Mouse (Mus musculus) cerebellum, adult 11-12 months (tissue): ENCODE data around the gene Ces1d.
"Not testable (repeated sequence)": the region's sequence is repeated elsewhere in the genome, so short reads cannot be mapped to it uniquely, and the experiment has no call there.

ENCODE experiments used
- DNase-seq: peaks from one replicate; pipeline ENCODE4 v3.0.0; 2022

Ces1d gene

DNA sequence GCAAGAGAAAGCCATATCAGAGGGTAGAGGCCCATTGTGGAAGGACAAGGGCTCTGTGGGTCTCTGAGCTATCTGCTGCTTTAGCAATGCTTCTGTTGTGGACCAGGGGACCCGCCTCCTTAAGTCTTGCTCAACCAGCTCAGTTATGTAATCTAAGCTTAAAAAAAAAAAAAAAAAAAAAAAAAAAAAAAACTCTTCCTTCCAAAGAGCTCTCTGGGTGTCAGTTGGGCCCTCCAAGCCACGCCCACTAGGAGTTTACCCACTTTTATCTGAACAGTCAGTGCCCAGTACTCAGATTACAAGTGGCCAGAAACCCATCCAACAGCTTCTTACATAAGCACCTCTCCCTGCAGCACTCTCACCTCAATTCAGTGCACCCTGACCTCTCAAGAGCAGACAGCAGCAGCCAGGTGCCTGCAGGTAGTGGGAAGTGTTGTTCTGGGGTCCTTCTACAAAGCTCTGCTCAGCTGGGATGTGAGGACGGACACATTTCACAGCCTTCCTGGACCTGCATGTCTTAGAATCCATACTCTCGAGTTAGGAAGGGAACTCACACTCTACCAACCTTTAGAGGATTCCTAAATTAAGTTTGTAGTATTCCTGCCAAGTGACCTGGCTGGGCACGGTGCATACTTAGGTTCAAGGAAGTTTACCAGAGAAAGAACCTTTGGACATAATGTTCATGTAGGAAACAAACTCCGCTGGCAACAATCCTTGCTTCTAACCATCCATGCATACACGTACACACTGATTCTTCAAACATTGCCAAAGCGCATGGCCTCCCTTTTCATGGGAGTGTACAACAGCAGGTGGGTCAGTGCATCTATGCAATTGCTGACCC lies at the start of gene Ces1d:
Ces1d (minus strand) TSS at position 154 of the 841 bp plus-strand sequence.
- DNase-seq: no peak

DNA sequence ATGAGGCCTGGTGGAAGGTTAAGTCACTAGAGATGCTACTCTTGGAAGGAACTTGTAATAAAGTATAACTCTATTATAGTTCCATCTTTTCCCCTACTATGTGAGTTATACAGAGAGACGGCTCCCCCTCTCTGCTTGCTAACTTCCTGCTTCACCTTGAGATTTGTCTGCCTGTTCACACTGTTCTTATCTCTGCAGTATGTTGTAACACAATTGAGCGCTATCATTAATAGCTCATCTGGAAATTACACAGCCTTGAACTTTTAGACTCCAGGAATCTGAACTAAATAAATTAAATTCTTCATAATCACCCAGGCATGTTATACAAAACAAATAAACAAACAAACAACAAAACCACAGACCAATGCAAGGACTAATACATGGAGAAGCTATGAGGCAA lies 48.4 kb upstream of the Ces1d start:
- DNase-seq: no peak

DNA sequence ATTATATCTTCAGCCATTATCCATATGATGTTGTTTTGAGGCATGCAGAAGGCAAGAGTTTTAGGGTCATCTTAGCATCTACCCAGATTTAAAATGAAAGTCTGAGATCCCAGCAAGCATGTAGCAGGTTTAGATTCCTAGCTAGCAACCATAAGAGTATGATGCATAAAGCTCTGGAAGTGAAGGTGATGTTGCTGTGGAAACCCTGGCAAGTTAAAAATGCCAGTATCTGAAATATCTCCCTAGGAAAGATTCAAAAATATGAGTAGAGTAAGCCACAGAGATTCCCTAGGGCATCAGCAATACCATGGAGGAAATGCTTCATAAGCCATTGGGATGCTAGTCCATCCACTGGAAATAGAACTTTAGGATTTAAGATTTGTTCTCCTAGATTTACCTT lies 42.2 kb upstream of the Ces1d start:
- no peak for DNase-seq

DNA sequence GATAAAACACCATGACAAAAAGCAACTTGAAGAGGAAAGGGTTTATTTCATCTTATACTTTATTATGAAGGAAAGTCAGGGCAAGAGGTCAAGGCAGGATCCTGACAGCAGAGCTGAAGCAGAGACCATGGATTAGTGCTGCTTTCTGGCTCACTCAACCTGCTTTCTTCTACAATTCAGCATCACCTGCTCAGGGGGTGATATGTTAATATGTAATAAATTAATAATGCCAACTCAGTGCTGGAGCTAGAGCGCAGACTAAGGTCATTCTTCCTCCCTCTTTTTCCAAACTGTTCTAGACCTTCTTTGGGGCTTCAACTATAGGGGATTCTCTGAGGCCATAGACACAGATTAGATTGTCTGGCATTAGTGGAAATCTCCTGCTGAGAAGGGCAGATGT lies 38.0 kb upstream of the Ces1d start:
- no peak for DNase-seq

DNA sequence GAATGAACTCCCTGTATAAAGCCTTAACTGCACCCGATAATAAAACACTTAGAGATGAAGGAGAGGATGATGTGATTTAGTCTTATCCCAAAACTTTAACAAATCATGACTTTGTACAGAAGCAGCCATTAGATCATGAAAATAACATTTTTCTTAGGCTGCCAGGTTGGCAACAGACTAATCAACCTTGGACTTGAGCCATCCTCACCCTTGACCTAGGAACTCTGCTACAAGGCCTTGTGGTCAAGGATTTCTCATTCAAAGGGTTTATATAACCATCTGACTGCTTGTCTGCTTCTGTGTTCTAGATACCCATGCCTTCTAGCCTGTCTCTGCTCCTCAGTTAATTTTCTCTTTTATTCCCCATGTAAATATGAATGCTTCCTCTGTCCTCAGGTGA lies 37.1 kb upstream of the Ces1d start:
- DNase-seq: no peak

DNA sequence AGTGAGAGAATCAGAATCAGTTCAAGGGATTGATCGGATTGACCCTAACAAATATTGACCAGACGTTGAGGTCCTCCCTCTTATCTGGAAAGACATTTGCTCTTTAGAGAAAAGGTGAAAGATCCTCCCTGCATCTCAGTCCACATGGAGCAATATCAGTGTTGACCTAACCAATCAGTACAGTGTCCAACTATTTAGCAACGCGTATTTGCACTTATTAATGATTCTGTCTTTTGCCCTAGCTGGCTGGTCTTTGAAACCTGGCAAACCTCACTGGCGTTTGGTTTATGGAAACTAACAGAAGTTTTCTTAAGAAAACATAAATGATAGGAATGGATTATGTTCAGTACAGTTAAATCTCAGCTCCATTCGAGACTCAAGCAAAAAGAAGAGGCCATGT lies 36.4 kb upstream of the Ces1d start:
- DNase-seq: no peak

DNA sequence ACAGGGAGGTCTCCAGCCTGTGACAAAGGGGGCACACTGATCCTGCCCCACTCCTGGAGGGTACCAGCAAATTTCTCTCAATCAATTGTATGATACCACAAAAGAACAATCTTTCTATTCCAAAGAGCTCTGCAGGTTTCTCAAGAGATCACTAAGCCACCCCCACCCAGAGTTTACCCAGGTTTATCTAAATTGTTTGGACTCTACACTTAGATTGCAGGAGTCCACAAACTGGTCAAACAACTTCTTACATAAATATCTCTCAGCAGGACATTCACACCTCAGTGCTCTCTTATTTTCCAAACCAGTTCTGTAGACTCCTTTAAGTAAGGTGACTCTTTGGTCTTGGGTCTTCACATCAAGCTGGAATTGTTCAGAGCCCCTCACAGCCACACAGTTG lies 31.8 kb upstream of the Ces1d start, which contains the start of gene Ces1e:
Ces1e (minus strand) TSS at position 174 of the 400 bp plus-strand sequence.
- no peak for DNase-seq

DNA sequence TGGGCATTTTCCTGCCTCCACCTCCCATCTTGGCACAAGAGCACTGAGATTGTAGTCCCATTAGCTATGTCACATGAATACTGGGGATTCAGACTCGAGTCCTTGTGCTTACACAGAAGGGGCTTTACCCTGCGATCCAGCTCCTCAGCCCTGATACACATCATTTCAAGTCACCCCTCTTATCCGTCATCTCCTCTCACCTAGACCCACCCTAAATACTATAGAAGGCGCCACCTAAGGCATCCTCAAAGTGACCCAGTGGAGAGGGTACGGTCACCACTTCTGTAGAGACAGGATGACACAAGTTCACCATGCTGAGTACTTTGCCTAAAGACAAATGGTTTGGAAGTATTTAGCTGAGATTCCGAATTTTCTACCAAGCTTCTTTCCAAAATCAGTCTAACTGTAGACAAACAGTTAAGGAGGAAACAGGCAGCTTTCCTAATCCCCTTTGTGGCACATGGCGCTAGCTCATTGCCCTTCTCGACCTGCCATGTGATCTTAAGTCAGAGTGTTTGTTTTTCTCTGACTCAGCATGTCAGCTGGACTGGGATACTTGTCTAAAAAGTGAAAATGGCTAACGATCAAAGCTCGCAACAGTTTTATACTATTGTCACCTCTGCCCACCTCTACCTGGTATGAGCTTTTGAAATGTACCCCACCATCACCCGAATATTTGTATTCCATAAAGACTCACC lies 31.2 kb upstream of the Ces1d start:
- no peak for DNase-seq

DNA sequence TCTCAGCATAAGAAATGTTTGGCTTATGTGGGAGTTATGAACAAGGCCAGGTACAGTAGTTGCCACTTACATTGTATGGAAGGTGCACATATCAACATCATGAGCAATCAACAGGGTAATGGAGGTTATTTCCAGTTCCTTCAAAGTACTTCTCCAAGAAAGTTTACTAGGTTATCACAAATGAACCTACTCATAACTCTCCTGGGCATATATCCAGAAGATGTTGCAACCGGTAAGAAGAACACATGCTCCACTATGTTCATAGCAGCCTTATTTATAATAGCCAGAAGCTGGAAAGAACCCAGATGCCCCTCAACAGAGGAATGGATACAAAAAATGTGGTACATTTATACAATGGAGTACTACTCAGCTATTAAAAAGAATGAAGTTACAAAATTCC lies 28.8 kb upstream of the Ces1d start:
- not testable (repeated sequence) for DNase-seq

DNA sequence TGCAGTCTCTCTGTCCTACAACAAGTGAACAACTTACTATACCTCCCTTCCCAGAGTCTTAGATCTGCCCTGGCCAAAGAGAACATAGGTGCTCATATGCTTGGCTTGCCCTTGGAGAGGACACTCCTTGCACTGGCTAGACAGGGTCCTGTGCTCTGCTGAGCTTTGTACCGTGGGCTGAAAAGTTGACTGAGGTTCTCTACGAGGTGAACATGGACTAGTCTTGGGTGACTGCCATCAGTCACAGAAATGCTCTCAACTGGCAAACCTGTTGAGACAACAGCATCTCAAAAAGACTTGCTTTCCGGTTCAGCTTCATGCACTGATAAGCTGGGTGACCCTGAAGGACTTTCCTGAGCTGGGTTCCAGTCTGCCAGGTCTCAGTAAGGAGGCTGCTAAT lies 24.3 kb upstream of the Ces1d start:
- DNase-seq: no peak

DNA sequence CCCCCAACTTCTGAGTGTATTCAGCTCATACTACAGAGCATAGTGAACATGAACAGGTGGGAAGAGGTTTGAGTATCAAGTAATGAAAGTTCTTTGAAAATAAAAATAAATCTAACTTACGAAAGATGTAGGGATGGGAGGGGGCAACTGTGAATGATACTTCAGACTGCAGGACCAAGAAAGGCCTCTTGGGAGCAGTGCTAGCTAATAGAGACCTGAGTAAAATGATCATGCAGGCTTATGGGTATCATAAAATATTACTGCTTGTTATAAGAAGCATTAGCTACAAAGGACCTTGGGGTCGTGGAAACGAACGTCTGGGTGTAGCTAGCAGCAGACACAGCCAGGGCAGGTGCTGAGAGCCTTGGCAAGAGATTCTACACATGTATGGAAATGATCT lies 20.2 kb upstream of the Ces1d start:
- DNase-seq: no peak

DNA sequence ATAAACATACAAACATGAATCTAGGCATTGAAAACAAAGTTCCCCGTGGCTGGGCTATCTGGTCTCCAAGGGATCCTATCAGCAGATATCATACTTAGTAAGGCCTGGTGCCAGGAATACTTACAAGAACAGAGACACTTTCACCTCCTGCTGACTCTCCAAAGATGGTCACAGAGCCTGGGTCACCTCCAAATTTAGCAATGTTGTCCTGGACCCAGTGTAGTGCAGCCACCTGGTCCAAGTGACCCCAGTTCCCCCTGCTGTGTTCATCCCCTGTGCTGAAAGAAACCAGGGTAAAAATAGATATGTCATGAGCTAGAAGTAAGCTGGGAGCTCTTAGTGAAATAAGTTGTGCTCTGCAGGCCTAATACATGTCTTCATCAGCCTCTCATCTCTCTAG lies 19.7 kb upstream of the Ces1d start:
- DNase-seq: no peak

DNA sequence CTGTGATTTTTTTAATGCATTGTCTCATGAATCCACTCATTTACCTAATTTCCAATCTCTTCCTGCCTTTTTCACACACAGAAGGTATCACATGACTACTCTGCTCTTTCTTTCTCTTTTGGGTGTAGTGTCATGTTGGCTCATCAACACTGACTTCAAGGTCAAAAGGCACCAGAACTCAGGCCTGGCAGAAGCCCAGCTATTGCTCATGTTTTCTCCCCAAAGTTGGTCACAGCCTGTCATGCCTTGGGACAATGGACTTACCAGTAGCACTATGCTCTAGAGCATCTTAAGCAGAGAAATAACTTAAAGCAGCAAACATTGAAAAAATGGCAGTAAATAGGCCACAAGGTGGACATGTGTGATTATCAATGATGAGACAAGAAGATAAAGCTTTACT lies 13.5 kb upstream of the Ces1d start:
- no peak for DNase-seq

DNA sequence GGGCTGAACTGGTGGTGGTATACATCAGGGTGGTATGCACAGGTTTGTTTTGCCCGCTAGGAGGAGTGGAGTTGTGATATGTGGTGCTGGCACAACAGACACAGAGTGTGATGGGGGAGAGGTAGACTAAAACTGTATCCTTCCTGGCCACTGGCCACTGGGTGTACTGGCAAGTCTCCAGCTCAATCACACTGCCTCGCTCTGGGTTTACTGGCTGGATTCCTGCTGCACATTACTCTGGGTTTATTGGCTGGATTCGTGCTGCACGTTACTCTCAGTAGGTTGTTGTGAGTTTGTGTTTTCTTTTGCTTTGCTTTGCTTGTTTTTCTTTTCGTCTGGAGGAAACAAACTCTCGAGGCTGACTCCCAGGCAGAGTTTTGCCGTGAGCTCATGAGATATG lies 1.5 kb upstream of the Ces1d start:
- DNase-seq: not testable (repeated sequence)

DNA sequence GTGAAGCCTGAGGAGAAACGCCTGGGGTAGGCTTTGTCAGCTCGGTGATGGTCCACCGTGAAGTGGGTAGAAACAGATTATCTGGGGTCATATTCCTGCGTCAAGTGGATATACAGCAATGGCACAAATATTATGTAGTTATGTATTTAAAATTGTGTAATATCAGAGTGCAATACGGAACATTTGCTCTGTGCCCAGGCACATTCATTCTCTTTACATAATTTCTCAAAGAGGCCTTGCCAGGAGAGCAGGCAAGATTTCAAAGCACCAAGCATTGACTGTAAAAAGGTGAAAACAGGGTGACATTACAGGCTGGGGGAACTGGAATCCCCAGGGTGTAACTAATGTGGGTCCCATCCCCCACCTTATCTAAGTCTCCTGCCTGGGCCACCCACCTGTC lies 1.2 kb downstream of the Ces1d start:
- DNase-seq: no peak

DNA sequence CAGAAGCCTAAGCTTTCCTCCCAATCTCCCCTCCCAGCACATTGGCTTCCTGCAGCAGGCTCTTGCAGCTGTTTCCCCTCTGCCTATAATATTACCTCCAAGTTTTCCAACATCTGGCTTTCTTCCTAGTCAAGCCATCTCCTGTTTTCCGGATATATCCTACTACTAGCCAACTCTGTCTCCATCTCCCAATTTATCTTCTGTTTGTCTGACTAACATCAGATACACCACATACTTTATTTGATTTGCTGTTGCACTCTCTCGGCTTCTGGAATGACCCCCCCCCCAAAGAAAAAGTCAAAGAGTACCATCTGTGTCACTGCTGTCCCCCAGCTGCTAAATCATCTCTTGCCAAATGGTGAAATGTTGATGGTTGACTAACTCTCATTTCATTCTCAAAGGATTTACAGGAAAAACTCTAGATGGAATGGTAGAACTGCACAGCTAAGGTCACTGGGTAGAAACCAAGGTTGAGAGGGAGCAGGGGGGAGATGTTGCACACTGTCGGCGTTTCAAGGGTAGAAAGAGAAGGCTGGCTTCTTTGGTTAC lies 17.0 kb downstream of the Ces1d start:
- no peak for DNase-seq

DNA sequence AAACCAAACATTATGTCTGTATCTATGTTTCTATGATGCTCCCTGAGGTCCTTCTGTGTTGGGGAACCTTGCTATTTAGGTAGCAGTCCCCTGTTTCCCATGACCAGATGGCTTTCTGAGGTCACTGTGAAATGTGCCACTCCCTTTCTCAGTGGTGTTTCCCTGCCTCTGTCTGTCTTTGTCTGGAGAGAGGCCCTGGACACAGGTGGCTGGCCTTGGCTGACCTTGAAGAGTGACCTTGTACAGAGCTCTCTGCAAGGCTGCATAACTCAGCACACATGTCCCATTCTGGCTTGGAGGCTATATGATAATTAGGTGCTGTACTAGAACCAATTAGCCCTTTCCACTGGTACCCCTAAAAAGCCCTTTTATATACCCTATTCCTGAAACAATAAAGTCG lies 21.0 kb downstream of the Ces1d start:
- no peak for DNase-seq

DNA sequence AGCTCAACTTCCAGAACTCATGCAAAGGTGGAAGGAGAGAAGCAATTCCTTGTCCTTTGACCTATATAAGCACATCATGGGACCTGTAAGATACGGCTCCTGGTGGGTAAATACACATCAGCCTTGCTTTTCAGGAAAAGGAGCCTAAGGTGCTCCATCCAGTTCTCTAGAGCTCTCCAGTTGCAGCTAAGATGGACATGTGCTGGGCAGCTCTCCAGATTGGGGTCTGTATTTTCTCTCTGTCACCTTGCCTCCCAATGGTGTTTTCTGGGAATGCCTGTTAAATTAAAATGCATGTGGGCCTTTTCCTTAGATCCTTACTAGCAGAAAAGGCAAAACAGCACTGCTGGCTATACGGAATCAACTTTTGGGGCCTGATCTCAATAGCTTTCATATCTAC lies 23.1 kb downstream of the Ces1d start:
- DNase-seq: no peak

DNA sequence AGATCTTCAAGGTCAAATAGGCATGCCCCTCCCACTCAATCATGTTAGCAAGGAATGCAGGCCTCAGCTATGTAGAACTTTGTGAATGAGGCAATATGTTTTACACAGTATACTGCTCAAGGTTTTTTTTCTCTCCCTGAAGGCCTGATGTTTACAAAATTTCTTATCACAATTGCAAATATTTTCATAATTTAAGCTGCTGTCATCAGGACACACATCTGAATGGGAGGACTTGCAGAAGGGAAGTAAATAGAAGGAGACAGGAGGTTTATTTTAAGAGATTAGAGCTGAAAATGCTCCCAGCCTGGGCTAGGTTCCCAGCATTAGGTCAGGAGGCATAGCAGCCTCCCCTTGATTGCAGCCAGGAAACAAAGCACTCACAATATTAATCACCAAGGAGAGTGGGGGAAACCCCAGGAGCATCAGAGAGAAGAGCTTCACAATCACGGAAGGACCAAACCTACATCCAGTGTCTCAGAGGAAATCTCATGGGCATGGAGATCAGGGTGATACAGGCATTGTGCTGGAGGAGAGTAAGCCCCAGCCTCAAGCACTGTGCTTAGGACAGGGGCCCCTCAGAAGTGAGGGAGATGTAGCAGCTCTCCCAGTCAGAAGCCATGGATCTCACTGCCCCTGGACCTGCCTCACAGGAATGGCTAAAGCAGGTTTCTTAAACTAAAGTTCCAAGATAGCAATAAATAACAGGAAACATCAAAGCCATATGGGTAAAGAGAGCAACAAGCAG lies 25.6 kb downstream of the Ces1d start:
- DNase-seq: no peak

DNA sequence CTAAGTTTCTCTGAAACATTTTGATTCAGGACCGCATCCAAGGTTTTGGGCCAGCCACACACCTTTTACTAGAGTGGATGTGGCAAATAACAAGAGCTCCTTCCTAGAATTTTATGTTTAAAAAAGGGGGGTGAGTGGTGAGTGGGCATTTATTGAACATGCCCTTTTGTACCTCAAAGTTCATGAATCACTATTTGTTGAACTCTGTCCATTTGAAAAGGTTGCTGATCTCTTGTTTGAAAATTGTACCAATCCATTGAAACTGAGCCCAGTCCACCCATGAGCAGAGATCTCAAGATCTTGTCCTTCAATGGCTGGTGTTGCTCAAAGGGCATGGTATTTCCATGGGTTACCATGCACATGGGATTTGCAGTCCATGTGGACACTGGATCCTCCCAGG lies 34.3 kb downstream of the Ces1d start:
- DNase-seq: no peak

DNA sequence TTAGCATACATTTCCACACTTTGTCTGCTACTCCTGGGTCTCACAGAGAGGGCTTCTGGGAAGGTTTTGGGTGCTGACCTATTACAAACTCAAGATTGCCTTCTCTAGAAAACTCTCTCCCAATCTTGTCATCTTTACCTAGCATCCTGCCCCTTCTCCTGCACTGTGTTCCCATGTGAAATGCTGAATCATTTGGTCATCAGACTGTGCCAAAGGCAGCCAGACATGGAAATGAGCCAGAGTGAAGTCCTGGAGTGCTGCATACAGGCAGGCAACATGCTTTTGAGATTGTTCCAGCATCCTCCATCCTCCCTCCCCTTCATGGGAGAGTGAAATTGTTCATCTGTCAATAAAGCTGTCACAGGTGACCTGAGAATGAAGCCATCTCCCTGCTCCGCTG lies 46.2 kb downstream of the Ces1d start:
- no peak for DNase-seq

DNA sequence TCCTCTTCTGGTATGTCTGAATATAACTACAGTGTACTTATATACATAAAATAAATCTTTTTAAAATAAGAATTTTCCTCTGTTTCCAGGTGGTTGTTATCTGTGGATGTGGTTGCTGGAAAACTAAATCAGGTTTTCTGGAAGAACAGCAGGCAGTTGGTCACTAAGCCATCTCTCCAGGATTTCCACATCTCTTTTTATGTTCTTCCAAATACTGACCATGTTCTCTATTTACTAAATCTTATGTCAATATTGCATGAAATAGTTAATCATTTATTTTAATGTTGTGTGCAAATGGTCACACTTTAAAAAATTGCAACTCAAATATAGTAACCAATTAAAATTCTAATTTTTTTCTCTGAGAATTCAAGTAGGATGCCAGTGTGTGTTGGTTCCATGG lies 50.3 kb downstream of the Ces1d start:
- DNase-seq: no peak

DNA sequence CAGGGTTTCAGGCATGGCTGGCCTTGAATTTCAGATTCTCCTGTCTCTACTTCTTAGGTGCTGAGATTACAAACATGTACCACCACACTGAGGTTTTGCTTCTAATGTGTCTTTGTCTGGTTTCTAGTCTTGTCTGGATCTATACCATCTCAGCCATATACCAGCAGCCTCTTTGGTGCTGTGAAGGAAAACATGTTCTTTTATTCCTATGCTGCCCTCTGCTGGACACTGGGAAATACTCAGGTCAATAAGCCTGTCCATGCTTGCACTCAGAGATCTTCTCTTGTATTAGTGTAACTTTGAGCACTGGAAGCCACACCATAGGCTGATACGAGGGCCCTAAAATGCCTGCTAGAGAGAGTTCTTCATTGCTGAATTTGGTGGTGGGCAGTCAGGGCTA lies 56.9 kb downstream of the Ces1d start:
- DNase-seq: peak; percentile 4

DNA sequence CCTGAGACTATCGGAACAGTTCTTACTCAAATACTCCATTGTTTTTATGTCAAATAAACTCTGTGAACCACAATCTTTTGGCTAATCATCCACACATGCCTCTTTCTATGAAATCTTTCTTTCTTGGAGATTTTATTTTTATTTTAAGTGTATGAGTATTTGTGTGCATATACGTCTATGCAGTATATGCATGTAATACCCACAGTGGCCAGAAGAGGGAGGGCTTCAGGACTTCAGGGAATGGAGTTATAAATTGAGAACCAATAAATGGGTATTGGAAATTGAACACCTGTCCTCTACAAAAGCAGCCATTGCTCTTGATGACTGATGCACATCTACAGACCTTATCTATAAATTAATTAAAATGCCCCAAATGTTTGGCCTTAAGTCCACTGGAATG lies 65.4 kb downstream of the Ces1d start:
- no peak for DNase-seq
